Mouse (Mus musculus) cortical plate, adult 2 months (tissue): ENCODE measurements around the gene Kif21a.

Source experiments
- CTCF ChIP-seq: fragments of 200-500 bp; IDR thresholded peaks from 2 replicates; pipeline ENCODE4 v1.5.1; 2011; ENCODE audit warnings: mild to moderate bottlenecking, control low read depth, low read length; ENCODE audit not compliant: insufficient read depth; ENCODE audit errors: extremely low read depth
- POLR2A ChIP-seq: fragments of 200-500 bp; IDR thresholded peaks from 2 replicates; pipeline ENCODE4 v1.6.1; 2011; ENCODE audit warnings: mild to moderate bottlenecking, low read length, control low read depth; ENCODE audit not compliant: insufficient read depth; ENCODE audit errors: extremely low read depth

DNA sequence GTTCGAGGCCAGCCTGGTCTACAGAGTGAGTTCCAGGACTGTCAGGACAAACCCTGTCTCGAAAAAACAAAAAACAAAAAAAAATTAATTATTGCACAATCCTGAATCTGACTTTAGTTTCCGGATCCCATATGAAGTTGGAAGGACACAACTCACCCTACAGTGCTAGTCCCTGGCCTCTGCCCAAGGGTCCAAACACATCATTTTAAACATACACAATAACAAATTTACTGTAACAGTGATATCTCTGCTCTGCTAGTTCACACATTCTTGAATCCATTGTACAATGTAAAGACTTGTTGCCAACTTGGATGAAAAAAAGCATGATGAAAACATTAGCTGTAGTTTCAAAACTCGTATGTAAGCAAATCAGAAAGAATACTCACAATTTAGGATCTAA, 6.5 kb downstream of the Kif21a start:
- no peak for TF ChIP-seq POLR2A
- TF ChIP-seq CTCF, result no peak
